Mouse (Mus musculus) frontal cortex, postnatal 36 days (tissue): Measurements from ENCODE around the gene Aldh18a1.

Experiments used
- DNase-seq, 2 experiments: peaks; one replicate each; pipeline ENCODE4 v3.0.0; 2022; ENCODE audit warnings: low spot score in 2 of 2

The Aldh18a1 gene

DNA sequence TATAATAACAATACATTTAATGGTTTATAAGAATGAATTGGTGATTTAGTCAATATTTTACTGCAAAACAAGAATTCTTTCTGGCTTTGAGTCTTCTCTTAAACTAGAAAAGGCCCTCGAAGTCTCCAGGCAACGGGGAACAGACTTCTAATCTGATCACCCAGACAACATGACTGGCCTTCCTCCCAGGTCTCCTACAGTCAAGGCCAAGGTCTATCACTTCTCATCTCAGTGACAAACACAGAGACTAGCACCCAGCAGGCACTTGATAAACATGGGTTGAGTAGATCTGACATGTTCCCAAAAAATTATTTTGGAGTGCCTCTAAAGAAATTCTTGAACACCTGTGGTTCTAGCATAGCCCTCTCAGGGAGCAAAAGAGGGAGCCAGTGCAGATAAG, 57.9 kb downstream of the Aldh18a1 start:
- DNase-seq, result no peak

DNA sequence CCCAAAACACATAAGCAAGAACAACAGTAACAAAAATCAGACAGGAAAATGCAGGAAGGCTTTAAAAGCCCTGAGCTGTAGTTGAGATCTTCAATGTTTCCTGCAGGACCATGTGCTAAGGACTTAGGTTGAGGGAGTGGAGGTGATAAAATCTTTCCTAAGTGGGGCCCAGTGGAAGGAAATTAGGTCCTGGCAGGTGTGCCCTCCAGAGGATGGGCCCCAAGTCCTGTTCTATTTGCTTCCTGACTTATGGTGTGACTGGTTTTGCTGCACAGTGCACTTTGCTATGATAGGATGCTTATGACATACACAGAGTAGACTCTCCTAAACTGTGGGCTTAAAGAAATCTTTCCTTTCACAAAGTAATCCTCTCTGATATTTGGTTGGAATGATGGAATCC, 60.0 kb downstream of the Aldh18a1 start:
- DNase-seq, result no peak

- DNase-seq, result no peak
These were observed 61.8 kb downstream of the Aldh18a1 start for GRCm38 (mm10) chr19:40526367-40527014.

- DNase-seq, result no peak
These were observed 64.7 kb downstream of the Aldh18a1 start for GRCm38 (mm10) chr19:40523431-40524005.

DNA sequence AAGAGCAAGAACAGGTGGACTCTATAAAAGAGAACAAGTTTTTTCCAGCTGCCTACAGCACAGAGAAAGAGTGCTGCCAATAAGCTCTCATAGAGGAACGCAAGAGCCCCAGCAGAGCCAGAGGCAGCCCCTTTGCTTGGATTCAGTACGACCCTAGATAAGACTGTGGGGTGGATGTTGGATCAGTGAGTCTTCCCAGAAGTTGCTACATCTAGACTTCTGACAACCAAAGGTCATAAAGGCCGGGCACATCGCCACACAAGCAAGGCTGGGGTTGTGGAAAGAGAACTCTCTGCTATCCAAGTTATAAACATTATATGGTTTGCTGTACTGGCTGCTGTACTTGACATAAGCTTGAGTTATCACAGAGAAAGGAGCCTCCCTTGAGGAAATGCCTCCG, 67.9 kb downstream of the Aldh18a1 start:
- no peak for DNase-seq

DNA sequence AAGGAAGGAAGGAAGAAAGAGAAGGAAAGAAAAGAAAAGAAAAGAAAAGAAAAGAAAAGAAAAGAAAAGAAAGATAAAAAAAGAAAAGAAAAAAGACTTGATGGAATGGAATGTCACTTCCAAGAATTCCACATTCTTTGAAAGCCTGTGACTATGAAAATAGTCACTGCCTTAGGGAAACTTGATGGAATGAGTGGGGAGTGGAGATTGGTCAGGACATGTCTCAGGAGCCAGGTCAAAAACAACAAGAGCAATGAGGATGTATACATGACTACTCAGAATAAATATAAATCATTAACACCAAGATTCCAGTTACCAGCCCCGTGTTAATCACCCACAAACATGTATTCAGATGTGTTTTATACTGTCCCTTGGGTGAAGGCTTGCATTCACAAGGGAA, 69.6 kb downstream of the Aldh18a1 start:
- DNase-seq, result no peak

GRCm38 (mm10) chr19:40515596-40515995, 72.7 kb downstream of the Aldh18a1 start:
- no peak for DNase-seq

DNA sequence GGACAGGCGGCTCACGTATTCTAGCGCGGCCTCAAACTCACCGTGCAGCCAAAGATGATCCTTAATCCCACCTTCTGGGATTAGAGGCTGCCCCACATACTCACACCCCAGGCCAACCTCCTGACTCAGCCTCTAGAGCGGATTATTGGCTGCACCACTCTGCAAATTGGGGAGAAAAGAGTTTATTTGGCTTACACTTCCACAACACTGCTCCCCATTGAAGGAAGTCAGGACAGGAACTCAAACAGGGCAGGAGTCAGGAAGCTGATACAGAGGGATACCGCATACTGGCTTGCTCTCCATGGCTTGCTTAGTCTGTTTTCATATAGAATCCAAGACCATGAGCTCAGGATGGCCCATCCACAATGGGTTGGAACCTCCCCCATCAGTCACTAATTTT, 73.9 kb downstream of the Aldh18a1 start:
- no peak for DNase-seq

- peak; percentile 94 to 97 for DNase-seq
These were observed 74.6 kb downstream of the Aldh18a1 start, which contains the start of gene Sorbs1 for GRCm38 (mm10) chr19:40513632-40514078. Gene Sorbs1 (minus strand): TSS chr19:40513779.

DNA sequence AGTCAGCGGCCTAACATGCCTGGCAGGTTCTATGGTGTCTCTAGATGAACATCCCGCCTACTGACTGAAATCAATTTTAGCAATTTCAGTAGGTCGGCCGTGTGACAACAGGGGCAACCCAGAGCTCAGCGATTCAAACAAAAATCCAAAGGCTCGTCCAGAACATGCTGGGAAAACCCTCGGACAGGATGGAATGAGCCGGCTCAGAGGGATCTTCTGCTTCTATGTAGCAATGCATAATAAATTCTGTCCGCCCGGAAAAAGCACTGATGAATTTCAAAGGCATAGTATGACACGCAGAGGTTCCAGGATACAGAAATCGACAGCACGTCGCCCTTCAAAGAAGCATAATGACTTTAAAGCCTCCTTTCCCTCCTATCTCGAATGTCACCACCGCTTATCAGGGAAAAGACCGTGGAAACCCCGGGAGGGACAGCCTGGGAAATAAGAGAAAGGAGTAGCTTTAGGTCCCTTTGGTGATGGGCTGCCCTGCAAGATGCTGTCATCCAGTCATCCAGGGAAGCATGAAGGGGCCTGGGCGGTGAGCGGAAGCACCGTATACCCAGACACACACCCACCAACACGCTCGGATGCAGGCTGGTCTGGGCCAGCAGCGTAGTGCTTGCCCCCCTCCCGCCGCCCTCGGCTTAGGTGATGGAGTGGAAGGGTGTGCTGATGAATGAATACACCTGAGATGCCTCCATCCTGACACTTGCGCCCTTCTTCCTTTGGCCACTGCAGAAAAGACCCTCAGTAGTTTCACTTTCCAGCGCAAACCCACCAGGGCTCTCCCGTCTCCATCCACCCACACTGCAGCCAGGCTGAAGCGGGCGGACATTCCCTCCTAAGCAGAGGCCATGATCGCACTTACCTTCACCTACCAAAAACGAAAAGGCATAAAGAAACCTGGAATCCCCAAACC, 75.5 kb downstream of the Aldh18a1 start:
- peak; percentile 40 to 42 for DNase-seq

DNA sequence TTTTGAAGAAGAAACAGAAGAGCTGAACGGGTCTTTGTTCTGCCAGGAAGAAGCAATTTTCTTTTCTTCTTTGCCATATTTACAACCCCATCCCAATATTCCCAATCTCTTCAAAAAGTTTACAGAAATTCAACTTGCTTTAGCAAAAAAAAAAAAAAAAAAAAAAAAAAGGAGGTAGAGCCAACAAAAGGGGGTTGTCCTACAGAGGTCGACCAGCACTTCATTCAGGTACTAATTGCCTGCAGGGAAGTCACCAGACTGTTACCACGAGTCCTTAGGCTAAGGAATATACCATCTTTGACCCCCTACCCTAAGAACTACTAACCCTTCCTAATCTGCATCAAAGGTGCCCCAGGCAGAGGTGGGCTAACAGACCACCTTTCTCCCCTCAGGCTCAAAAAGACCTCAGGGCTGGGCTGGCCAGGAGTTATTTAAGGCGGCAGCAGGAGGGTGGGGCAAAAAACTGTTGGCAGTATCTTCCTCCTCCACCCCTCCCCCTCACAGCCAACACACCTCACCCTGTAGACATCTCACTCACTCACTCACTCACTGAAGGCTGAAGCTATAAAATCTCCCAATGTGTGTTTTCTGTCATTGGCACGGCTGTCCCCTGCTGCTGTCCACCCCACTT, 76.5 kb downstream of the Aldh18a1 start:
- DNase-seq, result no peak

GRCm38 (mm10) chr19:40511100-40511439, 77.2 kb downstream of the Aldh18a1 start:
- DNase-seq, result no peak

DNA sequence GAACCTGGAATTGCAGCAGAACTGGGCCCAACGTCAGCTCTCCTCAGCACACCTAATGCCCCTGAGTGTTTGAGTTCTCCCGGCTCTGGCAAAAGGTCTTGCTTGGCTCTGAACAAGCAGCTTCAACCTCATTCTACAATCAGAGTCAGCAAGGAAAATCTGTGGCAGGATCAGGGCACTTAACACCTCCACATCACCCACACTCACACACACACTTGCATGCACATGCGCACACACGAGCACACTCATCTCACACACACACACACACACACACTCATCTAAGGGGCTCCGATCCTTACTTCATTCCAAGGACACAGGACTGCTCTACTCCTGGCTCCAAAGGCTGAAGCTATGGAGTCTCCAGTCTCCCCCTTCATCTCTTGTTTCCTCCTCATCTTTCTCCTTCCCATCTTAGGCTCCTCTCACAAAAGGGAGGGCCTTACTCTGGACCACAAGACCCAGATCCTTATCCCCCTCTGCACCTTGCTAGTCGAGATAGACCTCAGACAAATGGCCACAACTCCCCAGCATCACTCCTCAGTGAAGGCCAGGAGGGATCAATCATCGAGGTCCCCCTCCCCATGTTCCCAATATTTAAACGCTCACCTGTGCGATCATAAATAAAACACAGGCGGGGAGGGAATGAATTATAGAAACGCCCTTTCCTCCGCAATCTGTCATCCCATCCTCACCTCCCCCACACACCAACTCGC, 77.7 kb downstream of the Aldh18a1 start:
- peak in 1 of 2 experiments; percentile 34 for DNase-seq

GRCm38 (mm10) chr19:40509274-40509673, 79.0 kb downstream of the Aldh18a1 start:
- DNase-seq, result no peak

DNA sequence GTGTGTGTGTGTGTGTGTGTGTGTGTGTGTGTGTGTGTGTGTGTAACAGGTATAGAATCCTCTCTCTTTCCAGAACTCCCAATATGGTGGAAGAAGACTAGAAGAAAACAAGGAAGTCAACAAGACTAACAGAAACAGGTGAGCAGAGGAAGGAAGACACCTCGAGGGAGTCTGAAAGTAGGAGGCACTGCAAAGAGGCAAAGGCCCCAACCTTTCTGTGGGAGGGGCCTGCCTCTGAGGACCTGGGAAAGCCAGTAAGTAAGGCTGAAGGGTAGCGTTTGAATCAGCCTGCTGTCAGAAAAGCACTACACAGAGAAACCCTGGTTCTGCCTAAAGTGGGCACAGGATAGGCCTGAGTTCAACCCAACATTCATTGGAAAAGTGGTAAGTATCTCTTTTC, 79.4 kb downstream of the Aldh18a1 start:
- DNase-seq, result no peak

DNA sequence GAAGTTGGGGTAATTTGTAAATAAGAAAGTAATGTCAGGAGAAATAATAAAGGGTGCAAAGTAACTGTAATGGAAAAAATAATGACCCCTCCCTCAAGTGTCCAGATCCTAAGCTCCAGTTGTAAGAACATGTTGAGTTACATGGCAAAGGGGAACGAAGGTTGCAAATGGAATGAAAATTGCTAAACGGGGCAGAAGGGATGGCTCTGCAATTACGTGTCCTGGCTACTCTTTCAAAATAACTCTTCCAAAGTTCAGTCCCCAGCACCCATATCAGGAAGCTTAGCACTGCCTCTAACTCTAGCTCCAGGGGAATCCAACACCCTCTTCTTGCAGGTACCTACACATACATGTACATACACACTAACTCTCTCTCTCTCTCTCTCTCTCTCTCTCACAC, 81.3 kb downstream of the Aldh18a1 start:
- no peak for DNase-seq

DNA sequence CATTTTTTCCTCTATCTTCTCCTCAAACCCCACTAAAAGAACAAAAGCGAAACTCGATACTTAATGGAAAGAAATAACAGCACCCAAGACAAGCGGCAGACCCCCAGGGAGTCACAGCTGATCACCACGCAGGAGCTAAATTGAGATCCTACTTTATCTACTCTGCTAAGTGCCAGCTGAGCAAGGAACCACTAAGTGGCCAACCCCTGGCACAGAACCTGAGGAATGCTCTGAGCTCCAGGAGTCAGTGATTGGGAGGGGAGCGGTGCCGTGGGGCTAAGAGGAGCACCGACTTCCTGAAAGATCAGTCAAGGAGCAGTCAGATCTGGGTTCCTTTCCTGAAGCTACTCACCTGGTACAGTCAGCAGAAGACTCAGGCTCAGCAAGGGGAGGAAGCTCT, 83.9 kb downstream of the Aldh18a1 start:
- no peak for DNase-seq
